Mouse (Mus musculus): ENCODE data around the gene Tmed1. TPM values are rescaled to one million over a fixed set of nuclear protein-coding genes. Genes with fewer than 3 reads are reported as not detected.
"Not testable (repeated sequence)": the region's sequence is repeated elsewhere in the genome, so short reads cannot be mapped to it uniquely, and the experiment has no call there.

The Tmed1 gene
- polyA plus RNA-seq, 1 experiment from 2014 or later, result 68.2 TPM

- no peaks in the 10 kb centered on the region for H3K27me3 ChIP-seq
- H3K4me2 ChIP-seq, result no peak overlapping the region
- no peak overlapping the region for H3K27ac ChIP-seq
- H3K4me1 ChIP-seq, result no peaks in the 10 kb centered on the region
- no peak overlapping the region for H3K4me3 ChIP-seq (replicated peaks)
- peaks cover 34% of the 10 kb centered on the region for H3K36me3 ChIP-seq (replicated peaks)
- ATAC-seq (ENCODE audit: low FRiP score), result no peak
- H3K9ac ChIP-seq, result no peak overlapping the region
- no peaks in the 10 kb centered on the region for H3K9me3 ChIP-seq
- 93% methylated on average over 9 of the region's 9 CpGs for WGBS
Measured at GRCm38 (mm10) chr9:21494726-21495125, 15.3 kb downstream of the Tmed1 start.

- WGBS, result 67% methylated on average over 2 of the region's 2 CpGs
- Histone ChIP-seq H3K4me3 (replicated peaks) (no peak overlapping the region), H3K36me3 (replicated peaks) (peaks cover 30% of the 10 kb centered on the region), H3K4me1 (no peaks in the 10 kb centered on the region), H3K9ac (no peak overlapping the region), H3K27me3 (no peaks in the 10 kb centered on the region), H3K9me3 (no peaks in the 10 kb centered on the region), H3K27ac (no peak overlapping the region), H3K4me2 (no peak overlapping the region)
- ATAC-seq (ENCODE audit: low FRiP score), result no peak
Measured at GRCm38 (mm10) chr9:21493907-21494306, 16.1 kb downstream of the Tmed1 start.

GRCm38 (mm10) chr9:21490696-21491095 is 19.4 kb downstream of the Tmed1 start:
- 92% methylated on average over 9 of the region's 9 CpGs for WGBS
- Histone ChIP-seq H3K27me3 (no peaks in the 10 kb centered on the region), H3K27ac (no peak overlapping the region), H3K36me3 (replicated peaks) (peaks cover 31% of the 10 kb centered on the region), H3K4me2 (no peak overlapping the region), H3K4me3 (replicated peaks) (no peak overlapping the region), H3K9me3 (no peaks in the 10 kb centered on the region), H3K4me1 (no peaks in the 10 kb centered on the region), H3K9ac (no peak overlapping the region)
- no peak for ATAC-seq (ENCODE audit: low FRiP score)

- not testable (repeated sequence) for H3K27me3 ChIP-seq; ATAC-seq (ENCODE audit: low FRiP score); H3K9me3 ChIP-seq; H3K4me2 ChIP-seq; H3K27ac ChIP-seq; H3K9ac ChIP-seq; H3K4me3 ChIP-seq (replicated peaks); H3K4me1 ChIP-seq
- WGBS, result 90% methylated on average over 1 of the region's 2 CpGs
- peaks cover 40% of the 10 kb centered on the region for H3K36me3 ChIP-seq (replicated peaks)
Measured at GRCm38 (mm10) chr9:21488246-21488645, 21.8 kb downstream of the Tmed1 start.

GRCm38 (mm10) chr9:21484065-21484464 is 26.0 kb downstream of the Tmed1 start:
- H3K27me3 ChIP-seq, result no peaks in the 10 kb centered on the region
- no peak overlapping the region for H3K27ac ChIP-seq
- peaks cover 62% of the 10 kb centered on the region for H3K36me3 ChIP-seq (replicated peaks)
- H3K9ac ChIP-seq, result no peak overlapping the region
- H3K4me3 ChIP-seq (replicated peaks), result no peak overlapping the region
- no peak overlapping the region for H3K4me2 ChIP-seq
- WGBS, result 93% methylated on average over 4 of the region's 4 CpGs
- no peak for ATAC-seq (ENCODE audit: low FRiP score)
- no peaks in the 10 kb centered on the region for H3K4me1 ChIP-seq
- H3K9me3 ChIP-seq, result no peaks in the 10 kb centered on the region

GRCm38 (mm10) chr9:21477707-21478106 is 32.3 kb downstream of the Tmed1 start:
- ATAC-seq (ENCODE audit: low FRiP score), result no peak
- Histone ChIP-seq H3K4me1 (no peaks in the 10 kb centered on the region), H3K4me2 (no peak overlapping the region), H3K9ac (no peak overlapping the region), H3K27me3 (no peaks in the 10 kb centered on the region), H3K27ac (no peak overlapping the region), H3K36me3 (replicated peaks) (peaks cover 86% of the 10 kb centered on the region), H3K9me3 (peaks cover 3% of the 10 kb centered on the region; the same call in 1 of the 2 replicates), H3K4me3 (replicated peaks) (no peak overlapping the region)
- 97% methylated on average over 6 of the region's 6 CpGs for WGBS

GRCm38 (mm10) chr9:21472913-21473312 is 37.1 kb downstream of the Tmed1 start:
- H3K4me1 ChIP-seq, result no peaks in the 10 kb centered on the region
- no peak overlapping the region for H3K9ac ChIP-seq
- ATAC-seq (ENCODE audit: low FRiP score), result no peak
- H3K27me3 ChIP-seq, result no peaks in the 10 kb centered on the region
- WGBS, result 87% methylated on average over 4 of the region's 4 CpGs
- H3K9me3 ChIP-seq, result peaks cover 2% of the 10 kb centered on the region; the same call in 1 of the 2 replicates
- H3K4me3 ChIP-seq (replicated peaks), result no peak overlapping the region
- no peak overlapping the region for H3K4me2 ChIP-seq
- peaks cover 91% of the 10 kb centered on the region for H3K36me3 ChIP-seq (replicated peaks)
- H3K27ac ChIP-seq, result no peak overlapping the region

- Histone ChIP-seq H3K4me1 (no peaks in the 10 kb centered on the region), H3K36me3 (replicated peaks) (peaks cover 76% of the 10 kb centered on the region), H3K27ac (no peak overlapping the region), H3K9me3 (no peaks in the 10 kb centered on the region), H3K4me3 (replicated peaks) (no peak overlapping the region), H3K27me3 (no peaks in the 10 kb centered on the region), H3K4me2 (no peak overlapping the region), H3K9ac (no peak overlapping the region)
- ATAC-seq (ENCODE audit: low FRiP score), result no peak
- 91% methylated on average over 20 of the region's 20 CpGs for WGBS
Measured at GRCm38 (mm10) chr9:21469032-21470024, 40.7 kb downstream of the Tmed1 start.

- H3K9ac ChIP-seq; H3K4me3 ChIP-seq (replicated peaks); H3K27me3 ChIP-seq; H3K27ac ChIP-seq; ATAC-seq (ENCODE audit: low FRiP score); H3K9me3 ChIP-seq; H3K4me2 ChIP-seq; H3K4me1 ChIP-seq: not testable (repeated sequence)
- peaks cover 33% of the 10 kb centered on the region for H3K36me3 ChIP-seq (replicated peaks)
- 87% methylated on average over 7 of the region's 7 CpGs for WGBS
Measured at GRCm38 (mm10) chr9:21464565-21464928, 45.5 kb downstream of the Tmed1 start.

- H3K36me3 ChIP-seq (replicated peaks), result peaks cover 32% of the 10 kb centered on the region
- peak overlapping the region; percentile 7; the same call in 1 of the 2 replicates for H3K9ac ChIP-seq
- no peak for ATAC-seq (ENCODE audit: low FRiP score)
- no peak overlapping the region for H3K4me3 ChIP-seq (replicated peaks)
- no peaks in the 10 kb centered on the region for H3K27me3 ChIP-seq
- 92% methylated on average over 3 of the region's 3 CpGs for WGBS
- H3K27ac ChIP-seq, result no peak overlapping the region
- no peaks in the 10 kb centered on the region for H3K9me3 ChIP-seq
- H3K4me2 ChIP-seq, result no peak overlapping the region
- no peaks in the 10 kb centered on the region for H3K4me1 ChIP-seq
Measured at GRCm38 (mm10) chr9:21463766-21464564, 46.1 kb downstream of the Tmed1 start.

GRCm38 (mm10) chr9:21463138-21463590 is 46.9 kb downstream of the Tmed1 start:
- no peaks in the 10 kb centered on the region for H3K27me3 ChIP-seq
- 0 out of 2 replicates have a peak overlapping the region, but pooled peaks have one; percentile 25 for H3K27ac ChIP-seq
- H3K4me1 ChIP-seq, result no peaks in the 10 kb centered on the region
- no peak overlapping the region for H3K4me2 ChIP-seq
- H3K36me3 ChIP-seq (replicated peaks), result peaks cover 24% of the 10 kb centered on the region
- H3K9me3 ChIP-seq, result no peaks in the 10 kb centered on the region
- ATAC-seq (ENCODE audit: low FRiP score), result no peak
- no peak overlapping the region for H3K9ac ChIP-seq
- no peak overlapping the region for H3K4me3 ChIP-seq (replicated peaks)
- WGBS, result 80% methylated on average over 5 of the region's 5 CpGs

- Histone ChIP-seq H3K27ac (no peak overlapping the region), H3K36me3 (replicated peaks) (peaks cover 5% of the 10 kb centered on the region; the same call in 1 of the 2 replicates), H3K4me1 (no peaks in the 10 kb centered on the region), H3K9me3 (no peaks in the 10 kb centered on the region), H3K27me3 (no peaks in the 10 kb centered on the region), H3K9ac (no peak overlapping the region), H3K4me3 (replicated peaks) (no peak overlapping the region), H3K4me2 (no peak overlapping the region)
- no peak for ATAC-seq (ENCODE audit: low FRiP score)
- WGBS, result 94% methylated on average over 3 of the region's 3 CpGs
Measured at GRCm38 (mm10) chr9:21460400-21460940, 49.6 kb downstream of the Tmed1 start.
